Mouse (Mus musculus) heart, embryonic 10.5 days (tissue): ENCODE data around the gene Phf13. TPM values are rescaled to one million over a fixed set of nuclear protein-coding genes. Genes with fewer than 3 reads are reported as not detected.

Experiments
- DNase-seq: peaks from one replicate; pipeline ENCODE4 v3.0.0-alpha.2; 2017; ENCODE audit warnings: low spot score
- H3K27ac ChIP-seq: fragments of 300-500 bp; sonication (generic); 2 replicates; pipeline ENCODE4 v1.5.1; 2016; ENCODE audit warnings: mild to moderate bottlenecking
- H3K27me3 ChIP-seq: fragments of 300-500 bp; sonication (generic); 2 replicates; pipeline ENCODE4 v1.6.1; 2016; ENCODE audit warnings: mild to moderate bottlenecking; ENCODE audit not compliant: poor library complexity, insufficient read depth, severe bottlenecking
- H3K36me3 ChIP-seq: fragments of 300-500 bp; sonication (generic); 2 replicates; pipeline ENCODE4 v1.6.1; 2016; ENCODE audit warnings: mild to moderate bottlenecking, moderate library complexity
- H3K4me1 ChIP-seq: fragments of 300-500 bp; sonication (generic); 2 replicates; pipeline ENCODE4 v1.6.1; 2016; ENCODE audit warnings: mild to moderate bottlenecking
- H3K4me3 ChIP-seq: fragments of 300-500 bp; sonication (generic); 2 replicates; pipeline ENCODE4 v1.5.1; 2016; ENCODE audit warnings: mild to moderate bottlenecking, moderate library complexity
- H3K9me3 ChIP-seq: fragments of 300-500 bp; sonication (generic); 2 replicates; pipeline ENCODE4 v1.6.1; 2016; ENCODE audit warnings: mild to moderate bottlenecking, moderate library complexity
- WGBS: fragments of 180-500 bp; shearing (Covaris S2); methylation state at CpG from one replicate; pipeline ENCODE4 v1.1.7; 2016; 5-methylcytosine and 5-hydroxymethylcytosine counted together
- polyA plus RNA-seq: library from polyadenylated mRNA; unstranded; fragments of >200 nt; fragmentation: Nextera tagmentation; extraction: Ambion mirVana; gene quantifications from 2 replicates; pipeline ENCODE4 v1.2.1, GENCODE M21; 2016

The Phf13 gene
- polyA plus RNA-seq, 1 experiment from 2014 or later, result 26.2 TPM

DNA sequence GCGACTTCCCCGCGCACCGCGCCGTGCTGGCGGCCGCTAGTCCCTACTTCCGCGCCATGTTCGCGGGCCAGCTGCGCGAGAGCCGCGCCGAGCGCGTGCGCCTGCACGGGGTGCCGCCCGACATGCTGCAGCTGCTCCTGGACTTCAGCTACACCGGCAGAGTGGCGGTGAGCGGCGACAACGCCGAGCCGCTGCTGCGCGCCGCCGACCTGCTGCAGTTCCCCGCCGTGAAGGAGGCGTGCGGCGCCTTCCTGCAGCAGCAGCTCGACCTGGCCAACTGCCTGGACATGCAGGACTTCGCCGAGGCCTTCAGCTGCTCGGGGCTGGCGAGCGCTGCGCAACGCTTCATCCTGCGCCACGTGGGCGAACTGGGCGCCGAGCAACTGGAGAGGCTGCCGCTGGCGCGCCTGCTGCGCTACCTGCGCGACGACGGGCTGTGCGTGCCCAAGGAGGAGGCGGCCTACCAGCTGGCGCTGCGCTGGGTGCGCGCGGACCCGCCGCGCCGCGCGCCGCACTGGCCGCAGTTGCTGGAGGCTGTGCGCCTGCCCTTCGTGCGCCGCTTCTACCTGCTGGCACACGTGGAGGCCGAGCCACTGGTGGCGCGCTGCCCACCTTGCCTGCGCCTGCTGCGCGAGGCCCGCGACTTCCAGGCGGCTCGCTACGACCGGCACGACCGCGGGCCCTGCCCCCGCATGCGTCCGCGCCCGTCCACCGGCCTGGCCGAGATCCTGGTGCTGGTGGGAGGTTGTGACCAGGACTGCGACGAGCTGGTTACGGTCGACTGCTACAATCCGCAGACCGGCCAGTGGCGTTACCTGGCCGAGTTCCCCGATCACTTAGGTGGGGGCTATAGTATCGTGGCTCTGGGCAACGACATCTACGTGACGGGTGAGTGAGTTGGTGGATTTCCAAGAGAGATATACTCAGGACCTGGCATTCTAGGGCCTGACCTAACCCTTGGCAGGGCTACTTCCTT is 13.3 kb upstream of the Phf13 start:
- DNase-seq, result no peak
- H3K4me1 ChIP-seq, result peaks cover 70% of the 10 kb centered on the region
- peak overlapping the region; percentile 95 for H3K27ac ChIP-seq
- under 1% methylated on average over 113 of the region's 115 CpGs for WGBS
- H3K9me3 ChIP-seq, result no peaks in the 10 kb centered on the region
- H3K27me3 ChIP-seq, result no peaks in the 10 kb centered on the region
- peaks cover 29% of the 10 kb centered on the region for H3K36me3 ChIP-seq
- peak overlapping the region; percentile 96 for H3K4me3 ChIP-seq

GRCm38 (mm10) chr4:152008622-152009075 is 12.6 kb upstream of the Phf13 start, which contains the start of gene Klhl21:
TSS of gene Klhl21 (plus strand) at chr4:152008803.
- Histone ChIP-seq H3K27me3 (no peaks in the 10 kb centered on the region), H3K4me3 (peak within 1 kb of the TSS; percentile 96), H3K27ac (peak within 1 kb of the TSS; percentile 95), H3K36me3 (peaks cover 22% of the 10 kb centered on the region), H3K4me1 (peaks cover 65% of the 10 kb centered on the region), H3K9me3 (no peaks in the 10 kb centered on the region)
- WGBS, result 1% methylated on average over 45 of the region's 45 CpGs
- peak; percentile 98 for DNase-seq

DNA sequence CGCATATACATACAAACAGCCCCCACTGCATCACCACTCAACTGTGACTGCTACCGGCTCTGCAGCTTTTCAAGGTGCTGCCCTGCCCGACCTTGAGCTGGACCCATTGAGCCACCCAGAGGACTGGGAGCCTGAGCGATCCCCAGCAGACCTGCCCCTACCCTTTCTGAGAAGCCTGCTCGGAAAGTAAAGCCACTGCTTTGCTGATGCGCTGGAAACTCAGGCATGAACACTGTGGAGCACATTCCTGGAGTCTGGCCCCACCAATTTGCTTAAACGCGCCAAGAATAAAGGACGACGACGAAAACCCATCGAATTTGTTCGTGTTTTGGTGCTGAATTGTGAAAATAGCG is 12.1 kb upstream of the Phf13 start:
- no peak for DNase-seq
- WGBS, result under 1% methylated on average over 14 of the region's 14 CpGs
- H3K36me3 ChIP-seq, result peaks cover 16% of the 10 kb centered on the region
- no peaks in the 10 kb centered on the region for H3K27me3 ChIP-seq
- peak overlapping the region; percentile 95 for H3K27ac ChIP-seq
- H3K4me1 ChIP-seq, result peaks cover 59% of the 10 kb centered on the region
- H3K4me3 ChIP-seq, result peak overlapping the region; percentile 96
- H3K9me3 ChIP-seq, result no peaks in the 10 kb centered on the region

DNA sequence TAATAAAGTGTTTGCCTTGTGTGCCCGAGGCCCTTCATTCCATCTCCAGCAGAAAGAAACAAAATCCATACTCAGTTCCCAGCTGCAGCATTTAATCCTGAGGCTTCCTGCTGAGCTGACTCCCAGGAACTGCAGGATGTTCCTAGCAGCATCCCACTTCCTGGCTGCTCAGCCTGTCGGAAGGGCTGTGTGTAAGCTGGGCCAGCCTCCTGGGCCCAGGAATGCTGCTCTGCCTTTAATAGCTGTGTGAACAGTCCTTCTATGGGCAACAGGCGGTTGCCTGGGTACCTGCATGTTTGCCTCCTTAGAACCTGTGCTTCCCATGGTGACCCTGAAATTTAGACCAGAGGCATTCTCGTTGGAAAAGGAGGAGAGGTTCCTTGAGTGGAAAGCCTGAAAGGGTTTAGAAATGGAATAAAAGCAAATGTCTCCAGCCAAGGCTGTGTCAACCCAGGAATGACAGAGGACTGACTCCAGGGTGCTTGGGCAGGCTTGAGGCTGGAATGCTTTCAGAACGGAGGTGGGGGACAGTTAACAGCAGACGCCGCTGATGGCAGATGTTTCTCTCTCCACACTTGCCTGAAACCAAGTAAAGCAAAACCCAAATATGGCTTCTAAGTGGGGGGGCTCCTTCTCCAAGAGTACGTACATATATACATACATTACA is 11.6 kb upstream of the Phf13 start:
- DNase-seq, result peak; percentile 92
- Histone ChIP-seq H3K27me3 (no peaks in the 10 kb centered on the region), H3K9me3 (no peaks in the 10 kb centered on the region), H3K4me3 (peak overlapping the region; percentile 96), H3K4me1 (peaks cover 54% of the 10 kb centered on the region), H3K27ac (peak overlapping the region; percentile 95), H3K36me3 (peaks cover 11% of the 10 kb centered on the region)
- 7% methylated on average over 8 of the region's 8 CpGs for WGBS

DNA sequence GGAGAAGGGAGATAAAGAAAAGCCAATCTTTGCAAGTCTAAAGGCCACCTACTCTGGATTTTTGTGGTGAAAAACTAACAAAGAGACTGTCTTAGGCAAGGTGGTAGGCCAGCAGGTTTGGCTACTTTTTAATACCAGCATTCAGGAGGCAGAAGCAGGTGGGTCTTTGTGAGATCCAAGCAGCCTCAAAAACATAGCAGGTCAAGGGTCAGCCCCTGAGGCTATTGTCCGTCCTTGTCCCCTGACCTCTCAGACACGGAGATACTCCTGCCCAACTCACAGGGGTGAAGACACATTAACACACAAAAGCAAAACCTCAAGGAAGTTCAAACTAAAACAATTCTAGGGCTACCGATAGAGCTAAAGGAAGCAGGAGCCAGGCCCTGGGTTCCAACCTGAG is 10.8 kb upstream of the Phf13 start:
- no peaks in the 10 kb centered on the region for H3K27me3 ChIP-seq
- no peaks in the 10 kb centered on the region for H3K9me3 ChIP-seq
- DNase-seq, result no peak
- peak overlapping the region; percentile 95 for H3K27ac ChIP-seq
- WGBS, result 38% methylated on average over 3 of the region's 3 CpGs
- peak overlapping the region; percentile 96 for H3K4me3 ChIP-seq
- peaks cover 3% of the 10 kb centered on the region; the same call in 1 of the 2 replicates for H3K36me3 ChIP-seq
- peaks cover 46% of the 10 kb centered on the region for H3K4me1 ChIP-seq

DNA sequence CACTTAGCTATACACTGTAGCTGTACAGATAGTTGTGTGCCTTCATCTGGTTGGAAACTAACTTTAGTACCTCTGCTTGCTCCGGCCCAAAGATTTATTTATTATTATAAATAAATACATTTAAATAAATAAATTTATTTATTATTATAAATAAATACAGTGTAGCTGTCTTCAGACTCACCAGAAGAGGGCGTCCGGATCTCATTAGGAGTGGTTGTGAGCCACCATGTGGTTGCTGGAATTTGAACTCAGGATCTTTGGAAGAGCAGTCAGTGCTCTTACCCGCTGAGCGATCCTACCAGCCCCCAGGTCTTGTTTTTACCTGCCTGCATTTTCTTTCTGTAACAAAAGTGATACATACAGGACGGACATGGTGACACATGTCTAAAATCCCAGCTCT is 10.1 kb upstream of the Phf13 start:
- no peak for DNase-seq
- 68% methylated on average over 6 of the region's 6 CpGs for WGBS
- Histone ChIP-seq H3K9me3 (no peaks in the 10 kb centered on the region), H3K4me3 (no peak overlapping the region), H3K36me3 (no peaks in the 10 kb centered on the region), H3K27me3 (no peaks in the 10 kb centered on the region), H3K4me1 (peaks cover 39% of the 10 kb centered on the region), H3K27ac (no peak overlapping the region)

DNA sequence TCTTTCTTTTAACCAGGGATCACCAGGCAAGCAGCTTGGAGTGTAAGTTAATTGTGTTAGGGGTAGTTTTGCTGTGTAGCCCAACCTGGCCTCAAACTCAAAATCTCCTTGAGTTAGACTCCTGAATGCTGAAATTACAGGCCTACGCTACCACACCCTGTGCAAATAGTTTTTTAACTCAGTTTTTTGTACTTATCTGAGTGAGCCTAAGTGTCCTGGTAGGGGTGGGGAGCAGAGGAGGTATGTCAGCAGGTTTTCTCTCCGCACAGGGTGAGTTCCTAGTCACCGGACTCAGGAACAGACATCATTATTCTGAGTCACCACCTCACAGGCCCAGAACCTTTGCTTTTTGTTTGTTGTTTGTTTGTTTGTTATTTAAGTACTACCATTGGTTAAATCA is 6.0 kb upstream of the Phf13 start:
- Histone ChIP-seq H3K9me3 (no peaks in the 10 kb centered on the region), H3K27me3 (no peaks in the 10 kb centered on the region), H3K4me1 (peaks cover 20% of the 10 kb centered on the region), H3K36me3 (no peaks in the 10 kb centered on the region), H3K27ac (no peak overlapping the region), H3K4me3 (no peak overlapping the region)
- no peak for DNase-seq
- 87% methylated on average over 3 of the region's 3 CpGs for WGBS

GRCm38 (mm10) chr4:152001335-152001734 is 5.3 kb upstream of the Phf13 start:
- Histone ChIP-seq H3K27ac (no peak overlapping the region), H3K27me3 (no peaks in the 10 kb centered on the region), H3K9me3 (no peaks in the 10 kb centered on the region), H3K4me1 (peaks cover 14% of the 10 kb centered on the region; the same call in 1 of the 2 replicates), H3K4me3 (no peak overlapping the region), H3K36me3 (no peaks in the 10 kb centered on the region)
- DNase-seq, result no peak
- 68% methylated on average over 4 of the region's 4 CpGs for WGBS

DNA sequence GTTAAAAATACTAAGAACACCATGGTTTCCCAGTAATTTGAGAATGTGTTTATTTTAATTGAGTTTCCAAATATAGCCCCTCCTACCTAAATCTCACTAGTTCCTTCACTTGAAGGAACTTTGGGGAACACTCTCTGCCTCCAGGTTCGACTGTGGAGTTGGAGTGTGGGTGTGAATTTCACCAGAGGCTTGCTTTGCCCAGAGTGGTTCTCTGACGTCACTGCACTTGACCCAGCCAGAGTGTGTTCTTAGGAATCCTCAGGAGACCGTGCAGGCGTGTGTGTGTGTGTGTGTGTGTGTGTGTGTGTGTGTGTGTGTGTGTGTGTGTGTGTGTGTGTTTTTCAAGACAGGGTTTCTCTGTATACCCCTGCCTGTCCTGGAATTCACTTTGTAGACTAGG is 4.8 kb upstream of the Phf13 start:
- Histone ChIP-seq H3K9me3 (no peaks in the 10 kb centered on the region), H3K4me3 (no peak overlapping the region), H3K36me3 (no peaks in the 10 kb centered on the region), H3K27me3 (no peaks in the 10 kb centered on the region), H3K27ac (no peak overlapping the region), H3K4me1 (peaks cover 14% of the 10 kb centered on the region; the same call in 1 of the 2 replicates)
- 31% methylated on average over 4 of the region's 4 CpGs for WGBS
- no peak for DNase-seq

- H3K27me3 ChIP-seq, result no peaks in the 10 kb centered on the region
- no peaks in the 10 kb centered on the region for H3K36me3 ChIP-seq
- H3K4me3 ChIP-seq, result no peak overlapping the region
- DNase-seq, result no peak
- H3K9me3 ChIP-seq, result no peaks in the 10 kb centered on the region
- peaks cover 14% of the 10 kb centered on the region; the same call in 1 of the 2 replicates for H3K4me1 ChIP-seq
- H3K27ac ChIP-seq, result no peak overlapping the region
- 61% methylated on average over 3 of the region's 3 CpGs for WGBS
Observed at GRCm38 (mm10) chr4:151999481-151999880, 3.4 kb upstream of the Phf13 start.

DNA sequence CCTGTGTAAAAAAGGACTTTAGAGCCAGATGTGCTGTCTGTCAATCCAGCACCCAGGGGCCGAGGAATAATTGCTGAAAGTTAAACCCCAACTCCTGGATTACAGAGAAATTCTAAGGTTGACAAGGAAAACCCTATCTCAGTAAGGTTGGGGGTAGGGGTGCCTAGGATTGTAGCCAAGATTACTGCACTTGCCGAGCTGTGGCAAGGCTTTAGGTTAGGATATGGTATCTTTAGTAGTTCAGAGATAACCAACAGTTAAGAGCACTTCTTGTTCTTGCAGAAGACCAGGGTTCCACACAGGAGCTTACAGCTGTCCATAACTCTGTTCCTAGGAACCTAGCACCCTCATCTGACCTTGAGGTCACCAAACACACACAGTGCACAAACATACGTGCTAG is 1.6 kb upstream of the Phf13 start:
- 48% methylated on average over 3 of the region's 3 CpGs for WGBS
- Histone ChIP-seq H3K27me3 (no peaks in the 10 kb centered on the region), H3K4me1 (peaks cover 25% of the 10 kb centered on the region), H3K36me3 (peaks cover 4% of the 10 kb centered on the region; the same call in 1 of the 2 replicates), H3K27ac (no peak overlapping the region), H3K4me3 (peak overlapping the region; percentile 100; the same call in 1 of the 2 replicates), H3K9me3 (no peaks in the 10 kb centered on the region)
- no peak for DNase-seq

DNA sequence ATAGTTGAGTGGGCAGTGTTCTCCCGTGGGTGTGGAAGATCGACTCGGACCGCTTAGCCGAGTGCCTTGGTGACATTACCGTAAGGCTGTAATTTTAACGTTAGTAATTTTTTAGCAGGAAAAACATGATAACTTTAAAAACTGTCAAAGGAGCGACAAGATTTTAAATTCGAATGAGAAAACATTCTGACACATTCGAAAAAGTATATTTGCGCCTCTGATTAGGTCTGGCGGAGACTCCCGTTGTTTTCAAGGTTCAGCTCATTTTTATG is 829 bp upstream of the Phf13 start:
- Histone ChIP-seq H3K27ac (peak overlapping the region; percentile 97), H3K27me3 (no peaks in the 10 kb centered on the region), H3K36me3 (peaks cover 12% of the 10 kb centered on the region), H3K4me3 (peak overlapping the region; percentile 100), H3K4me1 (peaks cover 28% of the 10 kb centered on the region), H3K9me3 (no peaks in the 10 kb centered on the region)
- no peak for DNase-seq
- WGBS, result 4% methylated on average over 13 of the region's 13 CpGs
